Mouse (Mus musculus) stomach, embryonic 16.5 days (tissue): ENCODE data around the gene Cenpp. TPM values are rescaled to one million over a fixed set of nuclear protein-coding genes. Genes with fewer than 3 reads are reported as not detected.

Source experiments
- ATAC-seq: fragments of 200-750 bp; cut with Nextera tagmentation; 2 replicates; pipeline ENCODE4 v1.8.0; 2017; ENCODE audit warnings: moderate number of reproducible peaks, moderate TSS enrichment; ENCODE audit not compliant: insufficient read depth, low FRiP score
- H3K27ac ChIP-seq: fragments of 300-500 bp; sonication (generic); 2 replicates; pipeline ENCODE4 v1.5.1; 2014; ENCODE audit warnings: low read length
- H3K27me3 ChIP-seq: fragments of 300-500 bp; sonication (generic); 2 replicates; pipeline ENCODE4 v1.6.1; 2014; ENCODE audit warnings: low read length, control low read depth, mixed read lengths; ENCODE audit not compliant: control insufficient read depth, insufficient read depth
- H3K36me3 ChIP-seq: fragments of 300-500 bp; sonication (generic); 2 replicates; pipeline ENCODE4 v1.6.1; 2014; ENCODE audit warnings: low read length; ENCODE audit not compliant: control insufficient read depth, insufficient read depth
- H3K4me1 ChIP-seq: fragments of 300-500 bp; sonication (generic); 2 replicates; pipeline ENCODE4 v1.6.1; 2014; ENCODE audit warnings: low read length, control low read depth, mixed read lengths; ENCODE audit not compliant: control insufficient read depth, insufficient read depth
- H3K4me2 ChIP-seq: fragments of 300-500 bp; sonication (generic); 2 replicates; pipeline ENCODE4 v1.6.1; 2014; ENCODE audit warnings: low read depth, low read length, mixed read lengths
- H3K4me3 ChIP-seq: fragments of 300-500 bp; sonication (generic); replicated peaks from 2 replicates; pipeline ENCODE4 v1.5.1; 2014; ENCODE audit warnings: mild to moderate bottlenecking, low read length
- H3K9ac ChIP-seq: fragments of 300-500 bp; sonication (generic); 2 replicates; pipeline ENCODE4 v1.6.1; 2014; ENCODE audit warnings: low read length
- H3K9me3 ChIP-seq: fragments of 300-500 bp; sonication (generic); replicated peaks from 2 replicates; pipeline ENCODE4 v1.6.1; 2016; ENCODE audit warnings: low read length, control low read depth; ENCODE audit not compliant: control insufficient read depth
- WGBS: fragments of 180-500 bp; shearing (Covaris S2); extraction: QIAGEN DNeasy Blood & Tissue Kit; methylation state at CpG from one replicate; pipeline ENCODE4 v1.1.7; 2014; 5-methylcytosine and 5-hydroxymethylcytosine counted together
- polyA plus RNA-seq: library from polyadenylated mRNA; unstranded; fragments of >200 nt; fragmentation: Nextera tagmentation; extraction: Ambion mirVana; gene quantifications from 2 replicates; pipeline ENCODE4 v1.2.1, GENCODE M21; 2015

Gene Cenpp
- polyA plus RNA-seq, 1 experiment from 2014 or later: 23.4 TPM

DNA sequence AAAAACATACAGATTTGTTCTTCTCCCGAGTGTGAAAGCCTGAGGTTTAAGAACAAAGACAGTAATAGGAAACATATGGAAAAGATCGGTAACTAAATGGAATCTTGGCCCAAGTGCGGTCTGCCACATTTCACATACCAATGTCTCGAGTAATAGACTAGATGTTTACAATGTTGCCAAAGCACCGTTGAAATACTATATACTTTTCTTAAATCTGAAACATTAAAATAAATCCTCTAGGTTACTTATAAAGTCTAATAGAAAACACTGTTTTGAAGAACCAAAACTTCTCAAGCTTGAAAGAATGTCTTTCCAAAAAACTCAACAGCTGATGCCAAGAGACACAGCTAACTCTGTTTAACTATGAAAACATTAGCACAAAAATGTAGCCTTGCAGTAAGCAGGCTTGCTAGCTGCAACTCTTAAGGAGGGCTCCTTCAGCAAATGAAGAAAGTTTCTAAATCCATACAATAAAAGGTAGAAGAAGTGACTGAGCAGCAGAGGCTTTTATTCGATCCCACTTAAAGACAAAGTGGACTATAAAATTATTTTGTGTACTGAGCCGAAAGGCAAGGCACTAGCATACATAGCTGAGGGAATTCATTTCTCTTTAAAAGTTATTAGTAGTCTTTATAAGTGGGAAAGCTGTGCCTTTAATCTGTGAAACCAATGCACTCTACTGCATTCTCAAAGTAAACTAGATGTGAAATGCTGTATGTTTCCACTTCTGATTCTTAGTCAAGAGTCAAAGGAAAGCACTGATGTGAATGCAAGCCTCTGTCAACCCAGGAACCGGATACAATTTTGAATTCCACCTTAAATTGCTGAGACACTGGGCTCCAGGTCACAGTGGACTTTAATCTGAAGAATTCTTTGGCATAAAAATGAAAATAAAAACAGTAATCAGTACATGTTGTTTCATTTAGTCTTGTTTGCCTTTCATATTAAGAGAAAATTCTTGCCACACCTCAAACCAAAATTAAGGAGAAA is 70.7 kb downstream of the Cenpp start, which contains the start of gene Omd:
Gene Omd, plus strand, starts transcription at position 922 of the 990 bp plus-strand sequence.
- ATAC-seq: peak; percentile 60
- no peaks in the 10 kb centered on the region for H3K27me3 ChIP-seq
- H3K4me3 ChIP-seq: no peak within 1 kb of the TSS
- peaks cover 9% of the 10 kb centered on the region; the same call in 1 of the 2 replicates for H3K4me1 ChIP-seq
- no peak within 1 kb of the TSS for H3K9ac ChIP-seq
- WGBS: 41% methylated on average over 8 of the region's 8 CpGs
- H3K36me3 ChIP-seq: no peaks in the 10 kb centered on the region
- H3K4me2 ChIP-seq: peak within 1 kb of the TSS; percentile 24; the same call in 1 of the 2 replicates
- H3K9me3 ChIP-seq: no peaks in the 10 kb centered on the region
- H3K27ac ChIP-seq: peak within 1 kb of the TSS; percentile 87

DNA sequence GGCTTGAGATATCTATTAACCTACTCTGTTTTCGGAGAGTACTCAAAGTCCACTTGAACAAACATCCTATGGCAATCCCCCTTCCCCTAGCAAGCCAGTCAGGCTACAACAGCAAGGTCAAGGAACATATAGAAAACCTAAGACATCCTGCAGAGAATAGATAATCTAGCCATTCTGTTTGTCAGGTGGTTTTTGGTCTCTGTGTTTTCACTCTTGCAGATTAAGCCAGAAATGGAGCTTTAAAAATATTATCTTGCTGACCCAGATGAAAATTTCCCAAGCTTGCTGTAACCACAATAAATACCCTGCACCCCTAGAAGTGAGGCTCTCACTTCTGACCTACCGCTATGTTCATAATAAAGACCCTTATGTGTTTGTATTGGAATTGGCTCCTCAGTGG is 81.2 kb downstream of the Cenpp start:
- Histone ChIP-seq H3K9ac (no peak overlapping the region), H3K9me3 (no peaks in the 10 kb centered on the region), H3K4me1 (peaks cover 6% of the 10 kb centered on the region; the same call in 1 of the 2 replicates), H3K27me3 (no peaks in the 10 kb centered on the region), H3K4me2 (no peak overlapping the region), H3K36me3 (no peaks in the 10 kb centered on the region), H3K27ac (no peak overlapping the region), H3K4me3 (no peak overlapping the region)
- no peak for ATAC-seq
- 69% methylated on average over 2 of the region's 2 CpGs for WGBS

- no peaks in the 10 kb centered on the region for H3K27me3 ChIP-seq
- H3K4me1 ChIP-seq: peaks cover 6% of the 10 kb centered on the region; the same call in 1 of the 2 replicates
- no peaks in the 10 kb centered on the region for H3K36me3 ChIP-seq
- H3K27ac ChIP-seq: no peak overlapping the region
- H3K4me3 ChIP-seq: no peak overlapping the region
- no peak overlapping the region for H3K4me2 ChIP-seq
- no peak for ATAC-seq
- 74% methylated on average over 3 of the region's 3 CpGs for WGBS
- H3K9ac ChIP-seq: no peak overlapping the region
- H3K9me3 ChIP-seq: no peaks in the 10 kb centered on the region
Measured at GRCm38 (mm10) chr13:49570371-49570770, 82.2 kb downstream of the Cenpp start.

- ATAC-seq: no peak
- WGBS: 95% methylated on average over 1 of the region's 1 CpGs
- Histone ChIP-seq H3K27ac (no peak overlapping the region), H3K9ac (no peak overlapping the region), H3K4me1 (no peaks in the 10 kb centered on the region), H3K27me3 (no peaks in the 10 kb centered on the region), H3K4me3 (no peak overlapping the region), H3K36me3 (no peaks in the 10 kb centered on the region), H3K4me2 (no peak overlapping the region), H3K9me3 (no peaks in the 10 kb centered on the region)
Measured at GRCm38 (mm10) chr13:49564347-49564746, 88.2 kb downstream of the Cenpp start.

DNA sequence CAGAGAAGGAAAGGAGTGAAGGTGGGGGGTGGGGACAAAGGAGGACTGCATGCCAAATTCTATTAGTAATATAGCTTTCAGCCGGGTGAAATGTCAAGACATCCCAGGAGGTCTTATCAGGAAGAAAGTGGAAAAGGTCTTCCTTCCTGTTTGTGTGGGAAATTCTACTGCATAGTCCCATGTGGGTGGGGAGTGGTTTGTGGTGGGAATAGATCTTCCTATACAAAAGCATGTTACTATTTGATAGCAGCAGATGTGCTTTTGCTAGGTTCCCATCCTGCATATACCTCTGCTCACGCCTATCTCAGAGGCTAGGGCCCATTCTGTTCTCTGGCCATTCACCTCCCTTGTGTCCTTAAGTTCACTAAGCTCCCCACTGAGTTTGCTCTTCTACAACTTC is 91.7 kb downstream of the Cenpp start:
- Histone ChIP-seq H3K36me3 (no peaks in the 10 kb centered on the region), H3K4me2 (no peak overlapping the region), H3K9ac (no peak overlapping the region), H3K27me3 (no peaks in the 10 kb centered on the region), H3K4me1 (no peaks in the 10 kb centered on the region), H3K9me3 (no peaks in the 10 kb centered on the region), H3K4me3 (no peak overlapping the region), H3K27ac (no peak overlapping the region)
- ATAC-seq: no peak
- WGBS: 67% methylated on average over 2 of the region's 2 CpGs

DNA sequence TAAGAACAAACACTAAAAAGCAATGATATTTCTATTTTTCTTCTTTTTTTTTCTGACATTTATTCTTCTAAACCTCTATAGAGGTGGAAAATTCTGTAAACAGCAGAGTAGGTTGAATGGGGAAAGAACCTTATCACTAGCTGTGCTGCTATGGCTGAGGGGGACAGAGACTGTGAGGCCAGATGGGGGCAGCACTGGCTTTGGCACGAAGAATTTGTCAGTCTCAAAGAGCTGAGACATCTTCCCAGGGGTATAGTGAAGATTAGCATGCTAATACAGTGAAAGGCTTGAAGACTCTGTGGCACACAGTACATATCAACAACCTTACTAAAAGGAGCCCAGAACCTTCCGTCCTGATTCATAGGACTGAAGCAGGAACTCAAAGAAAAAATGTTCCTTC is 93.4 kb downstream of the Cenpp start:
- no peaks in the 10 kb centered on the region for H3K27me3 ChIP-seq
- no peaks in the 10 kb centered on the region for H3K36me3 ChIP-seq
- WGBS: 44% methylated on average over 2 of the region's 2 CpGs
- ATAC-seq: no peak
- no peaks in the 10 kb centered on the region for H3K9me3 ChIP-seq
- H3K4me2 ChIP-seq: no peak overlapping the region
- no peak overlapping the region for H3K9ac ChIP-seq
- no peak overlapping the region for H3K4me3 ChIP-seq
- H3K27ac ChIP-seq: no peak overlapping the region
- H3K4me1 ChIP-seq: no peaks in the 10 kb centered on the region

DNA sequence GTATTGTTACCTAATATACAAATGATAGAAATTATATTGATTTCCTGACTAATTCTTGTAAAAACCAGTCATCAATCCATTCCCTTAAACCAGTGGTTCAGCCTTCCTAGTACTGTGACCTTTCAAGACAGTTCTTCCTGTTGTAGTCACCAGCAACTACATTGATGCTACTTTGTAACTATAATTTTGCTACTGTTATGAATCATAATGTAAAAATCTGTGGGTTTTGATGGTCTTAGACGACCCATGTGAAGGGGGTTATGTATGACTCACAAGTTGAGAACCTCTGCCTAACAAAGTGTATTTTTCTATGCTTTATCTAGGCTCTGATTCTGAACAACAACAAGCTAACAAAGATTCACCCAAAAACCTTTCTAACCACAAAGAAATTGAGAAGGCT is 95.7 kb downstream of the Cenpp start:
- Histone ChIP-seq H3K27ac (no peak overlapping the region), H3K27me3 (no peaks in the 10 kb centered on the region), H3K4me2 (no peak overlapping the region), H3K9me3 (no peaks in the 10 kb centered on the region), H3K36me3 (no peaks in the 10 kb centered on the region), H3K4me1 (no peaks in the 10 kb centered on the region), H3K9ac (no peak overlapping the region), H3K4me3 (no peak overlapping the region)
- 54% methylated on average over 1 of the region's 1 CpGs for WGBS
- no peak for ATAC-seq

- Histone ChIP-seq H3K4me2 (no peak overlapping the region), H3K9me3 (no peaks in the 10 kb centered on the region), H3K4me3 (no peak overlapping the region), H3K27ac (no peak overlapping the region), H3K4me1 (no peaks in the 10 kb centered on the region), H3K36me3 (no peaks in the 10 kb centered on the region), H3K9ac (no peak overlapping the region), H3K27me3 (no peaks in the 10 kb centered on the region)
- 69% methylated on average over 1 of the region's 1 CpGs for WGBS
- ATAC-seq: no peak
Measured at GRCm38 (mm10) chr13:49556203-49556602, 96.4 kb downstream of the Cenpp start.

GRCm38 (mm10) chr13:49554519-49554918 is 98.1 kb downstream of the Cenpp start:
- Histone ChIP-seq H3K4me1 (no peaks in the 10 kb centered on the region), H3K4me3 (no peak overlapping the region), H3K4me2 (no peak overlapping the region), H3K9me3 (no peaks in the 10 kb centered on the region), H3K9ac (no peak overlapping the region), H3K27ac (no peak overlapping the region), H3K27me3 (no peaks in the 10 kb centered on the region), H3K36me3 (no peaks in the 10 kb centered on the region)
- WGBS: 82% methylated on average over 5 of the region's 5 CpGs
- no peak for ATAC-seq
